Mouse (Mus musculus): ENCODE results near the gene Fam19a4. TPM values are rescaled to one million over a fixed set of nuclear protein-coding genes. Genes with fewer than 3 reads are reported as not detected.

Gene Fam19a4
- under 1 TPM; 0.12 to 0.29 TPM for total RNA-seq (2021)
- long read RNA-seq, experiment 1 = 0 reads
- long read RNA-seq, experiment 2, partial matches to known transcripts = 0 of 1 reads
- long read RNA-seq, experiment 2, other reads (novel, unspliced or antisense) = 0 of 1 reads

DNA sequence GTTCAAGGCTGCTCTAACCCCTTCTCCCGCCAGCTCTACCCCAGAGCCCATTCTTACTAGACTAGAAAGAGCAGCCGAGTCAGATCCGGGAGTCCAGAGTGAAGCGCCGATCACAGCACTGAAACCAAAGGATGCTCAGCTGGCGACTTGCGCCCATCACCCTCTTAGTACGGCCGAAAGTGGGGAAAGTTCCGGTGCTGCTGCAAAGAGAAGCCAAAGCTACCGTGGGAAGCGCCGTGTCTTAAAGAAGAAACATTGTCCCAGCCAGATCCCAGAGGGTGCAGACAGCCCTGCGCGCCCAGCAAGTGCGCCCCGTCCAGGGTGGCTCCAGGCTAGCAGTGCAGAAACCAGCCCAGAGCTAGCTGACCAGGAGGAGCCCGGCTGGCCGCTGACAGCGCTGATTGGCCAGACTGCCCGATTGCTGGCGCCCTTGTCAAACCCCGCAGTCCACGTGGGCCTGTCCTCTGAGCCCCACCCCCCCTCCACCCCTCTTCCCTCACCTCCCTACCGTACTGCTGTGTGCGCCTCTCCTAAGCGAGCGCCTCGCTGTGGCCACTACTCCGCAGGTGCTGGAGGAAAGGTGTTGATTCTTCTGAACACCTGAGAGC lies at the start of gene Fam19a4:
Gene Fam19a4, minus strand, starts transcription at position 340 of the 608 bp plus-strand sequence.
- DNase-seq (ENCODE audit: low spot score in 2 of 2) = peak in 1 of 2 experiments; percentile 14

DNA sequence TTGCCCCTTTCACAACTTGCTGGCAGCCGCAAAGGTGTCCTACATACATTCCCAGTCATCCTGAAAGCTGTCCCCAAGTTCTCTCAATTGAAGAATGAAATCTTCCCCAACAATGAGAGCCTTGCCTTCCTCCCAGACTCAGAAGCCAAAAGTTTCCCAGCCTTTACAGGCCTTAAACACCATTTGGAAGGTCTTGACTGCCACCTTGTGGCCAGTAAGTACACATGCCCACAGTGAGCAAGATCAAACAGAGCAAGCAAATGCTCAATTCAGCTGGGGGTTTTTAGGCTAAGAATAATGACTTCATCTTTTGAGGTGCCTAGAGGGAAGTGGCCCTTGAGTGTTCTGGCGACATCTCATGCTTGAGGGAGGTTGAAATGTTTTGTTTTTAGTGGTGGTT lies 46.6 kb upstream of the Fam19a4 start:
- peak in 1 of 2 experiments; percentile 28 for DNase-seq (ENCODE audit: low spot score in 2 of 2)

DNA sequence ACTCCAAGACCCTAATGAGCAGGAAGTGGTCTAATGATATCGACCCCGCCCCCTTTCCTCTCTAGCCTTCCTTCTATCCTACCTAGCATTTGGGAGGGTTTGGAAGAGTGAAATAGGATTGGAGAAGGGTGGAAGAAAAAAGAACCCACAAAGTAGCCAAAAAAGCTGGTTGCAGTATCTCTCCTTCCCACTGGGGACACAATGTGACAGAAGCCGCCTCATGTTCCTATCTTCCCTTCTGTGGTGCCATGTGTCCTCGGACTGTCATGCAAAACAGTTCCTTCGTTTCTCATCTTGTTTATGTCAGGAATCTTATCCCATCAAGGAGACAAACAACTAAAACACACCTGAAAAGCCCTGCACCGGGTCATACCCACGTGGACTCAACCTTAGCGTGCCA lies 45.9 kb upstream of the Fam19a4 start:
- no peak for DNase-seq (ENCODE audit: low spot score in 2 of 2)

- no peak for DNase-seq (ENCODE audit: low spot score in 2 of 2)
Measured at GRCm38 (mm10) chr6:97104264-97104852, 44.1 kb upstream of the Fam19a4 start.

GRCm38 (mm10) chr6:97101958-97102702 lies 41.9 kb upstream of the Fam19a4 start:
- DNase-seq (ENCODE audit: low spot score in 2 of 2) = no peak

DNA sequence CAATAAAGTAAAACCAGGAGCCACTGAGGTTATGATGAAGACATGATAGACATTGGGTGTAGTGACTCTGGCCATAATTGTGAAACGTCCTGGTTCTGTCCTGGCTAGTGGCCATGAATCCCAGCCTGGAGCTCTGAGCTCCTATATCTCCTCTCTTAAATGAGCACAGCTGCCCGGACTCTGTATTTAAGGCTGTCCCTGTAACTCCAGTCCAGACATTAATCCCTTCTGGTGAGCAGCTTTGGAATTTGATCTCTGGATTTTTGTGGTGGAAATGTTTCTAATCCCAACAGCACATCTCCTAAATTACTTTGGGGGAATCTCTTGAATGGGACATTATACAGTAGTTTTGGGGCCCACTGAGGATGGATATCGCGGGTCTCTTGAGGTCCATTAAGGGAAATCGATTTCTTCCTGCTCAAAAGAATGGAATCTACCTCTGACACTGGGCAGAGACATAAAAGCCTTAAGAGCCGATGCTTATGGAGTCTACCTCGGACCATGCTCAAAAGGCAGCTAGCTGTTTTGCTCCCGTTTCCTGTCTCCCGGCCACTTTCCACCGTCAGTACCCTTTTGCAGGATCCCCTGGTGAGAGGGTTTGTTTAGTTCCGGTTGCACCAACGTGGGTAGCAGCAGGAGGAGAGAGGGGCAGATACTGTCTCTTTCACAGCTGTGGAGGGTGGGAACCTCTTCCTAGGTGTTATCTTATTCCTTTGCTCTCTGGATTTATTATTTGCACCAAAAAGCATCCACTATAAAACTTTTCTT lies 41.2 kb upstream of the Fam19a4 start:
- no peak for DNase-seq (ENCODE audit: low spot score in 2 of 2)

GRCm38 (mm10) chr6:97082336-97082735 lies 22.1 kb upstream of the Fam19a4 start:
- no peak for DNase-seq (ENCODE audit: low spot score in 2 of 2)

DNA sequence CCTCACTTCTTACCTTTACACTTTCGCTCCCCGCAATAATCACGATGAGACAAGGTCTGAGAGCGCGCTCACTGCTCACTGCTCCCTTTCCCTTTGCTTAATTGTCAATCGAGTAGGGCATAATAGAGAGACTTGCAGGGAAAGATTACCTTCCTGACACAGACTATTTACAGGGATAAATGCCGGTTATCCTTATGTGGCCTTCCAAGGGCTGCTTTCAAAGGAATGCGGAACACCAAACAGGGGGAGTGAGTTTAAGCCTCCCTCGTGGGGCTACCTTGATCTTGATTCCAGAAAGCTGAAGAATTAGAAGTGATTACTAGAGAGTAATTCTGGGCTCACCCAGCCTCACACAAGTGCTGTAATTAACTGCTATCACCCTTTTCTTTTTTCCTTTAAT lies 19.8 kb upstream of the Fam19a4 start:
- DNase-seq (ENCODE audit: low spot score in 2 of 2) = no peak

GRCm38 (mm10) chr6:97059599-97059998 lies 614 bp downstream of the Fam19a4 start:
- no peak for DNase-seq (ENCODE audit: low spot score in 2 of 2)

DNA sequence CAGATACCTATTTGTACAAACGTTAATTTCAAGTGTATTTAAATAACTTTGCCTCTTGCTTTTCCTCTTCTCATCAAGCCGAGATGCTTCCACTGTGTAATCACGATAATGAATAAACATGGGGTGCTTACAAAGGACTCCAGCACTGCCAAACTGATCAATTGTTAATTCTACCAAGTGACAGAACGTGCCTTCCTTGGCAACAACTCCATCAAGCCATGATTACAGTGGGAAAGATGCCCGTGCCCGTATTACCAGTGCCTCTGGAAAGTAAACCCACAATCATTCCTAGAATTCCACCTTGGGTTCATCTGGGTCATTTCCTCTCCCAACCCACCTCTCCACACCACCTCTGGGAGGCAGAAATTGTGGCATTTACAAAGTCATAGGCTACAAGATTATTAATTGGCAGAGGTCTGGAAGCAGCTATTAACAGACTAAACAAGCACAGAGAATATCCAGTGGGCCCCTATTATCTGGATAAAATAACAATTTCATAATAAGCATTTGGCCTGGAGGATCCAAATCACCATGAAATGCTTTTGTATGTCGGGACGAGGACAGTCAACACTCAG lies 7.9 kb downstream of the Fam19a4 start:
- no peak for DNase-seq (ENCODE audit: low spot score in 2 of 2)

GRCm38 (mm10) chr6:97048403-97048802 lies 11.8 kb downstream of the Fam19a4 start:
- no peak for DNase-seq (ENCODE audit: low spot score in 2 of 2)

GRCm38 (mm10) chr6:97046541-97046940 lies 13.7 kb downstream of the Fam19a4 start:
- DNase-seq (ENCODE audit: low spot score in 2 of 2) = no peak

GRCm38 (mm10) chr6:97027110-97027677 lies 33.0 kb downstream of the Fam19a4 start:
- no peak for DNase-seq (ENCODE audit: low spot score in 2 of 2)

- DNase-seq (ENCODE audit: low spot score in 2 of 2) = no peak
Measured at GRCm38 (mm10) chr6:97019323-97019722, 40.9 kb downstream of the Fam19a4 start.

- no peak for DNase-seq (ENCODE audit: low spot score in 2 of 2)
Measured at GRCm38 (mm10) chr6:97016711-97017110, 43.5 kb downstream of the Fam19a4 start.

DNA sequence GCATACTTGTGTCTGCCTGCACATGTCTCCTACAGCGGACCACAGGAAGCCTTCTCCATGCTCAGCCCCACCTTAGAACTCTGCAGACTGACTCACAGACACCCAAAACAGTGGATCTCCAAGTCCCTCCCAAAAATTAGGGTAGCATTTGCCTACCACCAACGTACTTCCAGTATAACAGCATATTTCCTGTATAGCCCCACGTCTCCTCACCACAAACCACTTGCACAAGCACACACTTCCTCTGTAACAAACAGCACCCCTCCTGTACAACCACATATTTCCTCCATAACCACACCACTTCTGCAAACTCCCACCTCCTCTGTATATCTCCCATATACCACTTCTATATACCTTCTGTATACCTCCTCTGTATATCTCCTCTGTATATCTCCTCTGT lies 44.2 kb downstream of the Fam19a4 start:
- DNase-seq (ENCODE audit: low spot score in 2 of 2) = no peak

GRCm38 (mm10) chr6:97006513-97007094 lies 53.6 kb downstream of the Fam19a4 start:
- peak in 1 of 2 experiments; percentile 48 for DNase-seq (ENCODE audit: low spot score in 2 of 2)

- no peak for DNase-seq (ENCODE audit: low spot score in 2 of 2)
Measured at GRCm38 (mm10) chr6:97005038-97005437, 55.2 kb downstream of the Fam19a4 start.

DNA sequence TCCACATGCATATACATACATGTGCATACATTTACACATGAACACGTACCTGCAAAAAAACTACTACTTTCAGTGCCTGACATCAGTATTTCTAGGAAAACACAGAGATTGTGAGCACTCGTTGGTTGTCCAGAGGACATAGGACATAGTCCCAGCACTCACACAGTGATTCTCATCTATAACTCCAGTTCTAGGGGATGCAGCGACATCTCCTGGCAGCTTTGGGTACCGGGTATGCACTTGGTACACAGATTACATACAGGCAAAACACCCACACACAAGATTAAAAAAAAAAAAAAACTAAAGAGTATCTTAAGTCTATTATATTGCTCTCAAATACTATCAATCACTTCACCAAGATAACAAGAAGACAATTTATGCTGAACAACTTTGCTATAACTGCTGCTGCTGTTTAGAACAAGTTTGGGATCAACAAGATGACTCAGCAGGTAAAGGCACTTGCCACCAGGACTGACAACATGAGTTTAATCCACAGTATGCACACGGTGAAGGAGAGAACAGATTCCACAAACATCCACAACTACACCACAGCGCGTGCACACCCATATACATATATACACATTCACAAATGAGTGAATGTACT lies 64.6 kb downstream of the Fam19a4 start:
- no peak for DNase-seq (ENCODE audit: low spot score in 2 of 2)

- no peak for DNase-seq (ENCODE audit: low spot score in 2 of 2)
Measured at GRCm38 (mm10) chr6:96991741-96992140, 68.5 kb downstream of the Fam19a4 start.
